Mouse (Mus musculus): ENCODE measurements around the gene Cryab. TPM values are rescaled to one million over a fixed set of nuclear protein-coding genes. Genes with fewer than 3 reads are reported as not detected.

Gene Cryab
- total RNA-seq, 2 experiments from 2014 or later: 90.2 to 105 TPM

DNA sequence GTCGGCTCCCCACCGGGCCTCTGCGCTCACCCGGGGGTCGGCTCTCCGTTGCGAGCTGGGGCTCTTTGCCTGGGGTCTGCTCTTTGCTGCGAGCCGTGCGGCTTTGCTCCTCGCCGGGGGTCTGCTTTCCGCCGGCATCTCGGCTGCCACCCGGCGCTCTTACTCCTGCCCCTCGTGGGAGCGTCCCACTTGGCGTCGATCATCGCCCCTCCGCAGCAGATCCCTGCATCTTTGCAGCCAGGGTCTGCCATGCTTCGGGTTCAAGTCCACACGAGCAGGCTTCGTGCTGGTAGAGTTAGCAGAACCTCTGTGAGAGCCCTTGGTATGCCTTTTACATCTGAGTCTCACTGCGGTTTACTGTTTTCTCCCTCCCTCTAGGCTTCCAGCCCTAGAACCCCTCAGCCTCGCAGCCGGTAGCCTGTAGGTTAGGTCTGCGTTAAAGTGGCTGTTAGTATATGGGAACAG lies 24.6 kb downstream of the Cryab start:
- intact Hi-C loops (cut with DNase I): no loop called here
- no peak for DNase-seq (ENCODE audit: low spot score in 2 of 2)

DNA sequence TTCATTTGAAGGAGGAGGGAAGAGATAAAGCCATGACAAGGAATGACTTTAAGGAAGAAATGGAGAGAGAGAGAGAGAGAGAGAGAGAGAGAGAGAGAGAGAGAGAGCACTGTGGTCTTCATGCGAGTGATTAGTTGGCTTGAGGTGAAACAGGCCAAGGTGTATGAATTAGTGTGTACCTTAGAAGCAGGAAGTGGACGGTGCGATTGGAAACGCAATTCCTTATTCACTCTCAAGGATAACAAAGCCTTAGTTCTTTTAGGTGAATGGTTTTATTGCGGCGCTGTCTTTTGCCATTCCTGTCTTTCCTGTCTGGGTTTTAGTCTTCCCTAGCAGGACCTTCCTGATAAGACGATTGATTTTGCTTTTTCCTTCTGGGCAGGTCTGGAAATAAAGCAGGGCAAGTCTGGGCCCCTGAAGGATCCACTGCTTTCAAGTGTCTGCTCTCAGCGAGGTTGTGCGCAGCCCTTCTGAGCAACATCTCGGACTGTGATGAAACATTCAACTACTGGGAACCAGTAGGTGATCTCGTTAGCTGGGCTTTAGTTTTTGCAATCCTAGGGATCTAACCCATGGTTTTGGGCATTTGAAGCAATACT lies 25.1 kb downstream of the Cryab start:
- no peak for DNase-seq (ENCODE audit: low spot score in 2 of 2)

GRCm38 (mm10) chr9:50782155-50782554 lies 31.0 kb downstream of the Cryab start:
- peak in 1 of 2 experiments; percentile 34 for DNase-seq (ENCODE audit: low spot score in 2 of 2)
- intact Hi-C loops (cut with DNase I): no loop called here

More for the DNA sequence above, 25.1 kb downstream of the Cryab start:
- intact Hi-C loops (cut with DNase I): no loop called here

DNA sequence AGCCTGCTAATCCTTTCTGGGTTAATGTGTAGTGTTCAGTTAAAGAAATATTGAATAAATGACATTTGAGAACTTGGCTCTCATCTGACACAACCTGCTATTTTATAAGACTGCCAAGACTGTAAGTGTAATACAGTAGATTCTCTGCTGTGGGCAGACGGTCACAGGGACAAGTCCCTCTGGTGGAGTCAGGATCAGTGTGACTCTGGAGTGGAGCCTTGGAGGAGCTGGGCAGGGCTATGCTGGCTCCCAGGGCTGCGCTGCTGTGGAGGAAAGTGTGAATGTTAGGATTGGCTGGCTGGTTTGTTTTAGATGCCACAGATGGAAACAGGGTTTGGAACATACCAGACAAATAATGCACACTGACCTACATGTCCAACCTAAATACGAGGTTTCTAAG lies 44.1 kb downstream of the Cryab start:
- intact Hi-C loops (cut with DNase I): no loop called here
- no peak for DNase-seq (ENCODE audit: low spot score in 2 of 2)

DNA sequence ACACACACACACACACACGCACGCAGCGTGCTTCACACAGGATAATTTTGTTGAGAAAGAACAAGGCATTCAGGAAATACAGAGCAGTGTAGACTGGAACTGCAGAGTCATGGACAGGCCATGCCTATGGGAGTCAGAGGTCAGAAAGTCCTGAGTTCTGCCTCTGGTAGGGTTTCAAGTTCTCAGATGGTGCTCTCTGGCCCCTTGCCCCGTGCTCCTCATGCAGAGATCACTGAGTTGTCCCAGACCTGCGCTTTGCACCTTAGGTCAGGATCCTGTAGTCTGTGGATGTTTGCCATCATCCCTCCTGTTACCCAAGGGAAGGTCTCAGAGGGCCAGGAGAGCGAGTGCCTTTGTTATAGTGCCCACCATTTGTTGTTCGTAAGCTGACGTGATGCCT lies 45.7 kb downstream of the Cryab start:
- intact Hi-C loops (cut with DNase I): no loop called here
- DNase-seq (ENCODE audit: low spot score in 2 of 2): no peak

GRCm38 (mm10) chr9:50797641-50798040 lies 46.5 kb downstream of the Cryab start:
- no peak for DNase-seq (ENCODE audit: low spot score in 2 of 2)
- intact Hi-C loops (cut with DNase I): no loop called here

- intact Hi-C loops (cut with DNase I): no loop called here
Observed at GRCm38 (mm10) chr9:50798368-50798767, 47.2 kb downstream of the Cryab start.

GRCm38 (mm10) chr9:50800985-50801384 lies 49.9 kb downstream of the Cryab start:
- intact Hi-C loops (cut with DNase I): loop anchor here (10.0 kb wide), 1 partner anchor 344 kb away; no protein-coding TSS in a partner anchor
- DNase-seq (ENCODE audit: low spot score in 2 of 2): peak; percentile 66 to 69

More at GRCm38 (mm10) chr9:50798368-50798767, 47.2 kb downstream of the Cryab start:
- no peak for DNase-seq (ENCODE audit: low spot score in 2 of 2)

- no peak for DNase-seq (ENCODE audit: low spot score in 2 of 2)
- intact Hi-C loops (cut with DNase I): loop anchor here (10.0 kb wide), 1 partner anchor 342 kb away; no protein-coding TSS in a partner anchor
Observed at GRCm38 (mm10) chr9:50803055-50803671, 52.0 kb downstream of the Cryab start.

Other genes starting within 250 kb of the Cryab start
- gene Pts, start 222.6 kb upstream of the Cryab start, total RNA-seq (2021): 10 to 100 TPM; 35.6 to 41.3 TPM
- gene Il18, start 196.5 kb upstream of the Cryab start, total RNA-seq (2021): 10 to 100 TPM; 24.1 to 24.4 TPM
- 1 to 10 TPM; 2.7 to 2.8 TPM for gene Bco2, start 196.1 kb upstream of the Cryab start, total RNA-seq (2021)
- gene Tex12, start 190.0 kb upstream of the Cryab start, total RNA-seq (2021): not detected
- 100 to 1,000 TPM; 124 to 129 TPM for gene Sdhd, start 147.5 kb upstream of the Cryab start, total RNA-seq (2021)
- 100 to 1,000 TPM; 230 to 244 TPM for gene Timm8b, start 147.4 kb upstream of the Cryab start, total RNA-seq (2021)
- 1 to 10 TPM; 2.1 to 3.2 TPM for gene Pih1d2, start 134.0 kb upstream of the Cryab start, total RNA-seq (2021)
- 10 to 100 TPM; 29.2 to 30.0 TPM for gene Nkapd1, start 133.9 kb upstream of the Cryab start, total RNA-seq (2021)
- gene Dlat, start 91.5 kb upstream of the Cryab start, total RNA-seq (2021): 100 to 1,000 TPM; 128 to 134 TPM
- 10 to 100 TPM; 72.5 to 79.2 TPM for gene Dixdc1, start 11.8 kb upstream of the Cryab start, total RNA-seq (2021)
- 1 to 10 TPM; 2.0 to 3.1 TPM for gene 2310030G06Rik, start 4.8 kb upstream of the Cryab start, total RNA-seq (2021)
- 1 to 10 TPM; 2.3 to 2.7 TPM for gene Hspb2, start 1.0 kb downstream of the Cryab start, total RNA-seq (2021)
- gene Fdxacb1, start 16.9 kb downstream of the Cryab start, total RNA-seq (2021): 1 to 10 TPM; 5.3 to 5.6 TPM
- 10 to 100 TPM; 28.8 to 29.9 TPM for gene Alg9, start 23.7 kb downstream of the Cryab start, total RNA-seq (2021)
- 10 to 100 TPM; 29.2 to 30.4 TPM for gene 1110032A03Rik, start 24.2 kb downstream of the Cryab start, total RNA-seq (2021)
- gene Ppp2r1b, start 94.0 kb downstream of the Cryab start, total RNA-seq (2021): 10 to 100 TPM; 19.7 to 21.6 TPM